Mouse (Mus musculus): ENCODE measurements around the gene Cby3.

Gene Cby3

DNA sequence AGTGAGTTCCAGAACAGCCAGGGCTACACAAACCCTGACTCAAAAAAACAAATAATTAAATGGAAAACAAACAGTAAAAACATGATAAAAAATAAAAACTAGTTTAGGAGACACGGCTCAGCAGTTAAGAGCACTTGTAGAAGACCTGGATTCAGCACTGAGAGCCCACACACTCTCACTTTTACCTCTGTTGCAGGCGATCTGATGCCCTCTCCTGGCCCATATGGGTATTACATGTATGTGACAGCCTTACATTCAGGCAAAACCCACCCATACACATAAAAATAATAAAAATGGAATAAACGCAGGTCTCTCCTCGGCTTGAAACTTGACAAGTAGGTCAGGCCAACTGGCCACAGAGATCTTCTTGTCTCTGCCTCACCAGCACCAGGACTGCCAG is 10.3 kb downstream of the Cby3 start:
- peak; percentile 57 to 60 for DNase-seq

DNA sequence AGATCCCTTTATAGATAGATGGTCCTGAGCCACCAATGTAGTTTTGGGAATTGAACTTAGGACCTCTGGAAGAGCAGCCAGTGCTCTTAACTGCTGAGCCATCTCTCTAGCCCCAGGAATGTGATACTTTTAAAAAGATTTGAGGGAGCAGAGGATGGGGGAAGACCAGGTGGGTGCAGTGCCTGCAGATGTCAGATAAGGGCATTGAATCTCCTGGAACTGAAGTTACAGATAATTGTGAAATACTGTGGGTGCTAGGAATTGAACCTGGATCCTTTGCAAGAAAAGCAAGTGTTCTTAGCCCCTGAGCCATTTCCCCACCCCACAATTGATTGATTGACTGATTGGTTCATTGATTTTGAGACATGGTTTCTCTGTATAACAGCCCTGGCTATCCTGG is 11.1 kb downstream of the Cby3 start:
- DNase-seq = no peak

DNA sequence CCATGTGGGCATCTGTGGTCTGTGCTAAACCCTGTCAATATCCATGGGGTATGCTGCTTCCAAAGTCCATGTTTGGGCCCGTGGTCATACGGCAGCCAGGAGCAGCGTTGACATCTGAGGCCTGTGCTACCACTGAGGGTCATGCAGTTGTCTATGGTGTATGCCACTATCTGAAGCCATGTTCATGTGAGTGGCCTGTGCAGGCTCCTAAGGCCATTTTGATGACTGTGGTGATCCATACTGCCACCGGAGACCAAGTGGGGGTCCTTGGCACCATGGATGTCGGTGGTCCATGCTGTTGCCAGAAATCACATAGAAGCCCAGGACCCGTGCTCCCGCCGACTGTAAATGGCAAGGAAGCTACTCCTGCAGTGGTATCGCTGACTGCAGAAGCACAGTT is 13.3 kb downstream of the Cby3 start:
- no peak for DNase-seq

DNA sequence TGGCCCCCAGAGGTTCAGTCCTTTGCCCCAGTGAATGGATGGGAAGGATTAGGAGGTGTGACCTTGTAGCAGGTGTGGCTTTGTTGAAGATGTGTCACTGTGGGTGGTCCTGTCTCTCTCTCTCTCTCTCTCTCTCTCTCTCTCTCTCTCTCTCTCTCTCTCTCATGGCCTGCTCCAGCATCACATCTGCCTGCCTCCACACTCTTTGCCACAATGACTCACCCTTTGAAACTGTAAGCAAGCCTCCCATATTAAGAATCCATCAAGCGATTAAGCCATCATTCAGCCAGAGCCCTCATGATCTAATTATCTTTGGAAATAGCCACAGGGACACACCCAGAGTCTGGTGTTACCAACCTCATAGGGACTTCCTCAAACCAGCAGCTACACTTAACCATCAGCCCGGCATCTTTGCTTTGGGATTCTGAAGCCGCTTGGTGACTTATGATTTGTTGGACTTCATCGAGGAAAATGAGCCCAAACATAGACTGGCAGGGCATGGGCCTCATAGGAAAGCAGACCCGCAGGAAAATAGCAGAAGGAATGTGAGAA is 15.2 kb downstream of the Cby3 start:
- DNase-seq = no peak

DNA sequence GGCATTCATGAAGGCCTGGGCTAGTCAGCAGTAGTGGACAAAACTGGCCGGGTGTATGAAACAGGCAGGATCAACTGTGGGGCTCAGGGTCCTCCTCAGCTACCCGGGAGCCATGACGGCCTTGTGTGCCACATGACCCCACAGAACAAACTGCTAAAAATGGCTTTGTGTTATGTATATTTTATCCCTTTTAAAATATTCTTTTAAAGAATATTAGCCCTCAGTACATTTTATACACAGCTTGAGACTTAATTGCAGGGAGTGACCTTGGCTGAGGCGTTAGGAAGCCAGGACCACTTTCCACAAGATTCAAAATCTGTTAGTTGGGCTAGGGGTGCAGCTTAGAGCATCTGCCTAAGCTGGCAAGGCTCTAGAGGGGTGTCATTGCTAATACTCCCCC is 16.7 kb downstream of the Cby3 start:
- DNase-seq = no peak

DNA sequence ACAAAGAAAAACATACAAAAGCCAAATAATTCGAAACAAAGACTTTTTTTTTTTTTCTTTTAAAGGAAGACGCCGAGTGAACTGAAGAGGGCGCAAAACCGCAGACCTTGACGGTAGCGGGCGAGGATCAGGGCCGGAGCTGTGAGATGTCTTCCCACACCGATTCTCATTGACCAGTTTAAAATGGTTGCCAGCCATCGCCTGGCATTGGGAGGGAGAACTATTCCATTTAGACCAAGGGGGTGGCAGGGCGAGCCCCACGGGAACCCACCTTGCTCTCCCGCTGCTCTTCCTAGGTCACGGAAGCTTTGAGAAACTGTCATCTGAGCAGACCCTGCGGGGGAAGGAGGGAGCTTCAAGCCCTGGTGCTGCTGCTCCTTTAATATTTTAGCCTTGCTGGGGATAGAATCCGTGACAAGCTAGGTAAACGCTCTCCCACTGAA is 17.2 kb downstream of the Cby3 start:
- peak; percentile 65 for DNase-seq

DNA sequence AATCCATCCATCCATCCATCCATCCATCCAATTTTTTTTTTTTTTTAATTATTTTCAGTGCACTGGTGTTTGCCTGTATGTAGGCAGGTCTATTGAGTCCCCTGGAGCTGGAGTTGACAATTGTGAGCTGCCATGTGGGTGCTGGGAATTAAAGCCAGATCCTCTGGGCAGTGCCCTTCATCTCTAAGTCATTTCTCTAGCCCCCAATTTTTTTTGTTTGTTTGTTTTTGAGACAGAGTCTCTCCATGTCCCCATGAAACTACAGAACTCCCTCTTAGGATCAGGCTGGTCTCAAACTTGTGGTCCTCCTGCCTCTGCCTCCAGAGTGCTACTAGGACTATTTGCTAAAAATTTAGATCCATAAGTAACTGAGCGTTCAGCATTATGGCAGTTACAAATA is 17.6 kb downstream of the Cby3 start:
- DNase-seq = no peak

DNA sequence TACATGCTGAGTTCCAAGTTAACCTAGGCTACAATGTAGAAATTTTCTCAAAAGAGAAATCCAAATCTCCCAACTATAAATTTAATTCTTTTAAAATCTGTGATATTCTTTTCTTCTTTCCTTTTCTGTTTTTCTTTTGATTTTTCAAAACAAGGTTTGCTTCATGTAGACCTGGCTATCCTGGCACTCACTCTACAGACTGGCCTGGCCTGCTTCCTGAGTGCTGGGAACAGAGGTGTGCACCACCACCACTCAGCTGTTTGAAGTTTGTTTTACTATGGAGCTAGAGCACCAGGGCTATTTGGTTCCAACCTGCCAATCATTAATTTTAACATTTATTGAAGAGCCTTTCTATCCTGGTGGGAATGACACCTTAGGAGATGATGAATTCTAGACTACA is 18.8 kb downstream of the Cby3 start:
- no peak for DNase-seq

DNA sequence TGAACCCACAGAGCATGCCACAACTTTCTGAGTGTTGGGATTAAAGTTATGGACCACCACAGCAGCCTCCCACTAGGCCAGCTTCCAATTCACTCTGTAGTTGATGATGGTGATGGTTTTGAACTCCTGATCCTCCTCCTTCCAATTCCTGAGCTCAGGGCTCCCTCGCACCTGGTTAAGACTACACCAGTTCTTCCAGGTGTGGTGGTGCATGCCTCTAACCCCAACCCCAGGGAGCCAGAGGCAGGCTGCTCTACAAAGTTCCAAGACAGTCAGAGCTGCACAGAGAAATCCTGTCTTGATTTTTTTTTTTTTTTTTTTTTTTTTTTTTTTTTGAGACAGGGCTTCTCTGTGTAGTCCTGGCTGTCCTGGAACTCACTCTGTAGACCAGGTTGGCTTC is 19.4 kb downstream of the Cby3 start:
- no peak for DNase-seq

DNA sequence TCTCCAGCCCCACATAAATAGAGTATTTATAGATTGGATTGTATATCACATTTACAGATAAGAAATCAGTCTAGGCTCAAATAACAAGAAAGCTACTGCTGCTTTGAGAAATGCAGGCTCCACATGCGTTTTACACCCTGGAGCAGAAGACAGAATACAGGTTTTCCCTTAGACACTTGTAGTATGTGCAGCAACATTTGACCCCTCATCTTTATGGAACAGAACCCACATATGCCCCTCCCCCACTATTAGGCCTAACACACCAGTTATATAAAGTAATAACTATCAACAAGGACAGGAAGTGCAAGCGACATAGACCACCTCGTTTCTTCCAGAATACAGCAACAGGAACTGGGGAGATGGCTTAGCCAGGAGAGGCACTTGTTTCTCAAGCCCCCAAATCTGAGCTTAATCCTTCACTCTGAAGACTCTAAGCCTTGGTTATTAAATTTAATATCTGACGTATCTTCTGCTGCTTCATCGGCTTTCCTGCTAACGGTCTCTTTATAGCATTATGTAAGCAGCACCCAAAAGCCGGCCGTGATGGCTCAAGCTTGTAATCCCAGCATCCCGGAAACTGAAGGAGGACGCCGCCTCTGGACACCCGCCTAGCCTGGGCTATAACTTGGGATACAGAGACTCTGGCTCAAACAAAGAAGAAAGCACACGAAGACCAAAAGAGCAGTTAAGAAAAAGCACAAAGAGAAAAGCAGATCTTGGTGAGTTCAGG is 20.2 kb downstream of the Cby3 start:
- DNase-seq = no peak

DNA sequence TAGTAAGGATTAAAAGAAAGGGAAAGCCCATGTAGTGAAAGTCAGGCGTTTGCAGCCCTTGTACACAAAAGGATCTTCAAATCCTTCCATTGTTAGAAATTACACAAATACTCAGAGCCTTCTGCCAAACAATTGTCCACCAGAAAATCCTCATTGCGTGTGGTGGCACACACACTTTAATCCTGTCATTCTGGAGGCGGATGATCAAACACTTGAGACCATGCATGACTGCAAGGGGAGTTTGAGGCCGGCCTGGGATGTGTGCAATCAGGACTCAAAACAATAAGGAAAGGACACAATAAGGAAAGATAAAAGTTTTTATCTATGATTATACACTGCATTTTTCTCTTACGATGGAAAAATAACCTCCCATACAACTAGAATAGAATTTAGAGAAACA is 21.2 kb downstream of the Cby3 start:
- DNase-seq = no peak

DNA sequence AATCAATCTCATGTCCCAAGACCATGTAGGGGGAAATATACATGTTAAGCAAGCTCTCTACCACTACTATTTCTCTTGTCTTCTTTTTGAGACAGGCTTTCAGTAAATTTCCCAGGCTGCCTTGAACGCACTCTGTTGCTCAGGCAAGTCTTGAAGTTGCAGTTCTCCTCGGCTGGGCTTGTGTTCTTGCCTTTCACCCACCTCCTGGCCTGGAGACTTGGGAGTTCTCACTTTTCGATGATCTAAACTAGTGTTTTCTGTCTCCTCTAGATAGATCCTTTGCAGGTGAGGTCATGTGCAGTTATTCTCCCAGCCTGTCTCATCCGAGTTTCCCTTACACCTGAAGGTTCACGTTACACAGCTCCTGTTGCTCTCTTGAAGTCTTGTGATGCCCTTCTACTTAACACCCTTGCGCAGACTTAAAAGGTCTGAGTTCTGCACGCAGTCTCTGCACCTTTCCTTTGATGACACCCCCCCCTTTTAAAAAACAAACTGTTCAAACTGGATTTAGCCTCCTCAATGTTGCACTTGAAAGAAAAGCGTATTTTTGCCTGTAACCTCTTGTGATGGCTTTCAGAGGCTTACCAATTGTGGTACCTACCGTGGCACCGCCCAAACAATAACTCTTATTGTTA is 22.0 kb downstream of the Cby3 start:
- peak in 1 of 2 experiments; percentile 11 for DNase-seq

DNA sequence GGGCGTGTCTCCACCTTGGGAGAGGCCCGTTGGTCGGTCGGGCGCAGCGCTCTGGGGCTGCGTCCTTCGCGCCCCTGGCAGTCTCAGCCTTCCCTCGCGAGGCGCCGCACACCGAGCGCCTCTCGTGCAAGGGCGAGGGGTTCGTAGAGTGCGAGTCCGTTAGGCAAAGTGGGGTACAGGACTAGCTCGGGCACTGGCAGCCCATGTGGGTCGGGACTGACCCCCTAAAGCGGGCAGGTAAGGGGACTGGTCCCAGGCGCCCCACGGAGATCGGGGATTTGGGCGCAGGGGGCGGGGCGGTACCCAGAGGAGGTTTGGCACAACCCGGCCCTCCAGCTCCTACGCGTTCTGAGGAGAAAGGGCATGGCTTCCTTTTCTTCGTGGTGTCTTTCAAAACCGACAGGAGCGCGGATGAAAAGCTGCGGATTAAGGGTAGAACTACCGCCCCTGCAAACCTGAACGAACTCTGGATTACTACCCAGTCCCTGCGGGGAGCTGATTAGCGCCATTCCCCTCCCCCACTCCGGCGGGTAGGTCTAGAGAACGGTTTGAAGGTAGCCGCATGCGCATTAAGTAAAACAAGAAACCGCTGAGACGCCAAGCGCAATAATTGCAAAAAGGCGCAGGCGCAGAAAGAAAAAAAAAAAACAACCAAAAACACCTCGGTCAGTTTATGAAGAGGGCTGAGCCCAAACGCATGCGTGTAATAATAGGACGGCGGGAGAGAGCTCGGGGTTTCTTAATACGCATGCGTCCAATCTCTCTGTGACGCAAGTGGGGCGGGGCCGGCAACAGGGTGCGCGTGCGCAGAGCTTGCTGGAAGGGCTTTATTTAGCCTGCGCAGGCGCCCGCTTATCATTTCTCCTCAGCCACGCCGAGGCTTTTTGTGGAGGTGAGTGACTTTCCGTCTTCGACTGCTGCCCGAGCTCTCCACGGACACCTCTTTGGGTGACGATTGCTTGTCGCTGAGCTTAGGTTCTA is 22.9 kb downstream of the Cby3 start, which contains the start of gene Hnrnph1:
TSS of gene Hnrnph1 (plus strand) at position 80 of the 981 bp plus-strand sequence.
- peak; percentile 98 to 99 for DNase-seq

DNA sequence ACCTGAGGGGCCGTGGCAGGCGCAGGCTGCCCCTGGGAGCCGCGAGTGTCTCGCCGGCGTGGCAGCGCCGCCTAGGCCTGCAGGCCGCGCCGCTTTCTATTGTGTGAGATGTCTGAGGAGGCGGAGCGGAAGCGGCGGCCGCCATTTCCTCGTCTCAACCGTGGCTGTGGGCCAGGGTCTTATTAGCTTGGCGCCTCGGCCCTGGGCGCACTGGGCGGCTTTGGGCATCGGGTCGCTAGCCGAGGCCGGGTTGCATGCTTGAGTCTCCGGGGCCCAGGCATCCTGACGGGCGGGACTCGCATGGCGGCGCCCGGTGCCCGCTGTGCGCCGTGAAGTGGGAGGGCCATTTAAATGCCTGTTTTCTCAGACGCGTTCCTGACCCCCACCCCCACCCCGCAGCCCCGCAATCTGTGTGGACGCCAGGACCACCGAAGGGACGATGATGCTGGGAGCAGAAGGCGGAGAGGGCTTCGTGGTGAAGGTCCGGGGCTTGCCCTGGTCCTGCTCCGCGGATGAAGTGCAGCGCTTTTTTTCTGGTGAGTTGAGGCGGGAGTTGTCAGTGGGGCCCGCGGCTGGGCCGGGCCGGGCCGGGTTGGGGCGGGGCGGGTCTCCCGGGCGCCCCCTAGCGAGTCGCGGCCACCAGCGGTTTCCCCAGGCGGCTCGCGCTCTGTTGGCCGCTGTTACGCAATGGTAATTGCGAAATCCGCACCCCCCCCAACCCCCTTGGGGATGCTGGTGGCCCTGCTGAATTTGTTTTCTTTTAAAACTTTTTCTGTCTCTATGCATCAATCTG is 23.8 kb downstream of the Cby3 start:
- DNase-seq = peak; percentile 79 to 80

DNA sequence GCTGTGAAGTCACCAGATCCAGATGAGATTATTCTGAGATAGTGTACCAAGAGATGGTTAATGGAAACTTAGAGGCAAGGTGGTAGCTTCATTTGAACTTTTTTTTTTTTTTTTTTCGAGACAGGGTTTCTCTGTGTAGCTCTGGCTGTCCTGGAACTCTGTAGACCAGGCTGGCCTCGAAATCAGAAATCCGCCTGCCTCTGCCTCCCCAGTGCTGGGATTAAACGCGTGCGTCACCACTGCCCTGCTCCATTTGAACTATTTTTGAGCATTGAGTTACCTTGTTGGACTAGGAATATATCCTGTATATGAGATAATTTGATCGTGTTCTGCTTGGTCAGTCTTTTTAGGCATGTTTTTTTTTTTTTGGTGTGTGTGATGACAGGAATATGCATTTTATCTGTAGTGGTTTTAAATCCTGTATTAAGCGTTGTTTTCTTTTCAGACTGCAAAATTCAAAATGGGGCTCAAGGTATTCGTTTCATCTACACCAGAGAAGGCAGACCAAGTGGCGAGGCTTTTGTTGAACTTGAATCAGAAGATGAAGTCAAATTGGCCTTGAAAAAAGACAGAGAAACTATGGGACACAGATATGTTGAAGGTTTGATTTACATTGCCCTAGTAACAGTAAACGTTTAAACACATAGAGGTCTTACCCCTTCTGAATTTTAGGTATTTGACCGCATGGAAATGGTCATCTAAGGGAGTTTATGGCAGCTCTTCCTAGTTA is 24.9 kb downstream of the Cby3 start:
- peak in 1 of 2 experiments; percentile 7 for DNase-seq

DNA sequence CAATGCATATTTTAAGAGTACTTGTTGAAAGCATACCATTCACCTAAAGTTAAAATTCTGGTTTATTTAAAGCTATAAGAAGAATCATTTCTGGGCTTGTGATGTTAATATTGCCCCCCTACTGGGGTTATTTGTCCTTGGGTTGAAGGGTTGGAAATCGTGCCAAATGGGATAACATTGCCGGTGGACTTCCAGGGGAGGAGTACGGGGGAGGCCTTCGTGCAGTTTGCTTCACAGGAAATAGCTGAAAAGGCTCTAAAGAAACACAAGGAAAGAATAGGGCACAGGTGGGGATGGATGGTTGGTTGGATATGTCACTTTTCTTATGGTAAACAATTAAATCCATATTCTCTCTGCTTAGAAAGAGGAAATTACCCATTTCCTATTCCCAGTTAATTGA is 27.0 kb downstream of the Cby3 start:
- no peak for DNase-seq

DNA sequence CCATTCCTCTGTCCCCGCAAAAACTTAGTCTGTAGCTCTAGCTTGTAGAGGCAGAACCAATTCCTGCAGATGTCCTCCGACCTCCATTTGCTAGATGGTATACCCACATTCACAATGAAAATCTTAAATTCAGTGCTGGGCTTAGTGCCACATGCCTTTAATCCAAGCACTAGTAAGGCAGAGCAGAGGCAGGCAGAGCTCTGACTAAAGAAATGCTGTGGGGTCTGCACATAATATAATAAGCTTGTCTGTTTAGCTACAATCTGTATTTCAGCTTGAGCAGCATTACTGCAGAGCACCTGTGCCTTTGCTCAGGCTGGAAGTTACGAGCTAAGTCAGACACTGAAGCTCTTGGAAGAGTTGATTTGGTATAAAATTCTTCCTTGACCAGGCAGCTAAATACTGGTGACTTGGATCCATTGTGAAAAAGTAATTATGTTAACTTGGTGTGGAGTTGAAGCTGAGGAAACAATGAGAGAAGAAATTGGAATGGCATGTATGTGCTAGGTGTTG is 33.0 kb downstream of the Cby3 start:
- peak in 1 of 2 experiments; percentile 1 for DNase-seq

DNA sequence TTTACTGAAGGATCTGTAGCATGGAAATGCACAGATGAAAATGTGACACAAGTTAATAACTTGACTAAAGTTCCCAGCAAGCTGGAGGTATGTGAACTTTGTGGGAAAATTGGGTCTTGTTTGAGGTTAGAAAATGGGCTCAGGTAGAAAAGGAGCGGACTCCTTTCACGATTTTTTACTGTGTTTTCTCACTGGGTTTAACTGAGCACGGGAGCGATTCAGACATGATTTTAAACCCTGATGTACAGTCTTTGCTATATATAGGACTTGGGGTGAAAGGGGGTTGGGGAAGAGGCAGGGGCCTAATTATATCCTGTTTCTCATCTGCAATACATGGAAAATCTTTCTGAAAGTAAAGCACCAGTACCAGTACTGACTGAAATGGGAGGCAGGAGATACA is 33.4 kb downstream of the Cby3 start:
- DNase-seq = no peak

DNA sequence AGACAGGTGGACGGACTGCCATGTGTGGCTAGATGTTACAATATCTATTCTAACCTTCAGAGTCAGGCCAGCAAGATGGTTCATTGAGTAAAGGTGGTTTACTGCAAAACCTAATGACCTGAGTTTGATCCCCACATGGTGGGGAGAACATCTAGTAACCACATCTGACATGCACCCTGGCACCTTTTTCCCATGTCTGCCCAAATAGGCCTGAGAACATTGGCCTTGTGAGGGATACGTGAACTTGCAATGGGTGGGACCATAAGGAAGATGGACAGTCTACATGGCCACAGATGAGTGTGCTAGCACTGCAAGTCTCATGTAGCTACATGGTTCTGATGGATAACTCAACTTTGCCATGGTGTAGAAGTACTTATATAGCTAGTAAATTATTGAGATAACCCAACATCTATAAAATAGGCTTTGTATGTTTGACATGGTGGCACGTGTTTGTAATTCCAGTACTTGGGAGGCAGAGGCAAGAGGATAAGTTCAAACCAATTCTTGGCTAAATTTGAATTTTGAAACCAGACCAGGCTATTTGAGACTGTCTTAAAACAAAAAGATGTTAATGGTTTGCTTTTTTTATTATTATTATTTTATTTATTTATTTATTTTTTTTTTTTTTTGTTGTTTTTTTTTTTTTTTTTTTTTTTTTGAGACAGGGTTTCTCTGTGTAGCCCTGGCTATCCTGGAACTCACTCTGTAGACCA is 34.1 kb downstream of the Cby3 start:
- DNase-seq = no peak

DNA sequence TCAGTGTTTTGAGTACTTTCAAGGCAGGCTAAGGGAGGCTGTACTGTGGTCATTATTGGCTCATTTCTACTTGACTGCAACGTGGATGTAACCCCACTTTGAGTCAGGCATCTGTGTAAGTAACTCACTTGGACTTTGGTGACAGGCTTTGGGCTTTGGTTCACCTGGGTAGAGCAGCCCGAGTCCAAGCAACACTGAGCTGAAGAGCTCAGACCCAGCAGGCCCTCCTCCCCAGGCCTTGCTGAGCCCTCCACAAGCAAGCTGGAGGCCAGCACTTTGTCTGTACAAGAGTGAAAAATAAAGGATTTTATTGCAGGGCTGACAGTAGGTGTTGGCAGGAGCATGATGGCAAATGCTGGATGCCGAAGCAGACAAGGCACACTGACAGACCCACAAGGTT is 34.7 kb downstream of the Cby3 start:
- no peak for DNase-seq

DNA sequence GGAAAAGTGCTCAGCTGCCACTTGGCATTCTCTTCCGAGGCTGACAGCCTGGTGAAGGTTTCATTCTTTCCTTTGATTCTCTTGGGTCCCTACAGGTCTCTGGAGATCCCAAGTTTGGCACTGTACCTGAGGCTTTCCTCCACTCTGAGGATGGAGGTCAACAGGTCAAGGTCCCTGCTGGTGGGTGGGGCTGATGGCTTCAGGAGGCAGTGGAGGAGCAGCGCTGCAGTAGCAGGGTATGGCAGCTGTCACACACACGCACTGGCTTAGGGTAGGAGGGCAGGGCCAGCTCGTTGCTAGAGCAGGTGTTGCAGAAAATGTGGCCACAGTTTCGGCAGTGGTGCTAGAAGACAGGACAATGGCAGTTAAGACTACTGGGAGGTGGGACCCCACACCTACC is 35.4 kb downstream of the Cby3 start:
- DNase-seq = no peak
